Mouse (Mus musculus) G1E (cell line): ENCODE measurements around the gene Atg10. TPM values are rescaled to one million over a fixed set of nuclear protein-coding genes. Genes with fewer than 3 reads are reported as not detected.

ENCODE experiments used
- ATAC-seq: 2 replicates; pipeline ENCODE4 v1.8.0; 2016; ENCODE audit warnings: mild to moderate bottlenecking; ENCODE audit not compliant: insufficient number of reproducible peaks, poor library complexity, low FRiP score, severe bottlenecking; ENCODE audit errors: extremely low read depth
- DNase-seq: peaks from one replicate; pipeline ENCODE4 v3.0.0; 2012; ENCODE audit warnings: low spot score
- H3K27me3 ChIP-seq: 2 replicates; pipeline ENCODE4 v1.6.1; 2012; ENCODE audit warnings: mild to moderate bottlenecking, low read length, inconsistent platforms; ENCODE audit not compliant: insufficient read depth
- H3K36me3 ChIP-seq: replicated peaks from 2 replicates; pipeline ENCODE3; 2012; ENCODE audit warnings: mild to moderate bottlenecking, inconsistent platforms
- H3K4me1 ChIP-seq: 2 replicates; pipeline ENCODE4 v1.6.1; 2012; ENCODE audit warnings: low read depth, low read length, inconsistent platforms, mixed read lengths; ENCODE audit not compliant: insufficient read depth
- H3K4me3 ChIP-seq: 2 replicates; pipeline ENCODE4 v1.5.1; 2012; ENCODE audit warnings: low read depth, mild to moderate bottlenecking, inconsistent platforms, low read length, moderate library complexity, mixed read lengths
- H3K9me3 ChIP-seq: replicated peaks from 2 replicates; pipeline ENCODE4 v1.6.1; 2012; ENCODE audit warnings: inconsistent platforms
- CTCF ChIP-seq: IDR thresholded peaks from 2 replicates; pipeline ENCODE4 v1.5.1; 2012; ENCODE audit warnings: low read depth, low read length, inconsistent platforms, mixed read lengths
- GATA1 ChIP-seq: IDR thresholded peaks from 2 replicates; pipeline ENCODE4 v1.6.1; 2012; ENCODE audit warnings: borderline replicate concordance, low read length, inconsistent platforms, mixed read lengths
- GATA2 ChIP-seq: IDR thresholded peaks from 2 replicates; pipeline ENCODE4 v1.6.1; 2012; ENCODE audit warnings: low read depth, low read length, inconsistent platforms, borderline replicate concordance
- POLR2AphosphoS5 ChIP-seq: IDR thresholded peaks from 2 replicates; pipeline ENCODE4 v1.6.1; 2012; ENCODE audit warnings: low read depth, low read length, inconsistent platforms; ENCODE audit not compliant: insufficient replicate concordance
- TAL1 ChIP-seq: conservative IDR thresholded peaks from 2 replicates; pipeline ENCODE4 v1.6.1; 2012; ENCODE audit warnings: low read depth, low read length, inconsistent platforms, mixed read lengths
- polyA plus RNA-seq: library from polyadenylated mRNA; stranded (reverse); fragments of >175 nt; gene quantifications from 2 replicates; pipeline ENCODE4 v1.2.3, GENCODE M21; 2012
- total RNA-seq, 2 experiments: library from RNA; stranded (forward) in 1 of 2; stranded (reverse) in 1 of 2; fragments of 200-1000 nt in 1 of 2; fragments of >200 nt in 1 of 2; fragmentation: Nextera tagmentation in 1 of 2; gene quantifications; 2 replicates each; pipeline ENCODE4 v1.2.3; 2014 to 2017

The Atg10 gene
- total and polyA plus RNA-seq, 3 experiments, result 0.28 to 23.3 (median 10.1) TPM

GRCm38 (mm10) chr13:90992948-90993347, 230.8 kb downstream of the Atg10 start:
- no peaks in the 10 kb centered on the region for H3K36me3 ChIP-seq
- ATAC-seq, result no peak
- H3K9me3 ChIP-seq, result no peaks in the 10 kb centered on the region
- TF ChIP-seq GATA1 (no peak), GATA2 (no peak), CTCF (no peak), POLR2AphosphoS5 (no peak), TAL1 (no peak)
- peaks cover 6% of the 10 kb centered on the region for H3K4me1 ChIP-seq
- H3K4me3 ChIP-seq, result no peak overlapping the region
- DNase-seq, result no peak
- no peaks in the 10 kb centered on the region; the same call in 1 of the 2 replicates for H3K27me3 ChIP-seq

DNA sequence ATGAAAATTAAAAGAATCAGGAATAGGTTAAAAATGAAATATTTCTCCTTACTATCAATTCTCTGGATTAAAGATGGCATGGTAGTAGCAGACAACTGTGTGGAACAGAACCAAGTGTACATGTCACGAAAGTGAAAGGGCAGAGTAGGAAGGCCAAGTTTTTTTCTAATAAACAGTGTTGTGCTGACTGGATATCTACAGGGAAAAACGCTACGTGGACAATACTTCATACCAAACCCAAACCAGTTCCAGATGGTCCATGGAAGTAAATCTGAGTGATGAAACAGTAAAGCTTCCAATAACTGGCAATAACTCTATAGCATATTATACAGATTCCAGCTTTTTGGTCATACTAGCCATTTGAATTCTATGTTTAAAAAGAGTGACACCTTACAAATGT, 235.5 kb downstream of the Atg10 start:
- Histone ChIP-seq H3K4me3 (no peak overlapping the region), H3K36me3 (no peaks in the 10 kb centered on the region), H3K9me3 (no peaks in the 10 kb centered on the region), H3K27me3 (no peaks in the 10 kb centered on the region), H3K4me1 (no peaks in the 10 kb centered on the region)
- ATAC-seq (no peak), DNase-seq (no peak)
- no peak for TF ChIP-seq GATA2

- ATAC-seq (no peak), DNase-seq (no peak)
- Histone ChIP-seq H3K9me3 (no peaks in the 10 kb centered on the region), H3K27me3 (no peaks in the 10 kb centered on the region), H3K4me3 (no peak overlapping the region), H3K36me3 (no peaks in the 10 kb centered on the region), H3K4me1 (peaks cover 5% of the 10 kb centered on the region; the same call in 1 of the 2 replicates)
- TF ChIP-seq TAL1, result no peak
- TF ChIP-seq POLR2AphosphoS5, result no peak
- TF ChIP-seq GATA1, result no peak
- no peak for TF ChIP-seq GATA2
- no peak for TF ChIP-seq CTCF
These were observed 238.4 kb downstream of the Atg10 start for GRCm38 (mm10) chr13:90985417-90985816.

GRCm38 (mm10) chr13:90984073-90984472, 239.7 kb downstream of the Atg10 start:
- TF ChIP-seq TAL1 (no peak), GATA2 (no peak), CTCF (no peak), GATA1 (no peak), POLR2AphosphoS5 (no peak)
- Histone ChIP-seq H3K36me3 (no peaks in the 10 kb centered on the region), H3K27me3 (no peaks in the 10 kb centered on the region), H3K4me3 (no peak overlapping the region), H3K9me3 (no peaks in the 10 kb centered on the region), H3K4me1 (peaks cover 5% of the 10 kb centered on the region; the same call in 1 of the 2 replicates)
- DNase-seq (no peak), ATAC-seq (no peak)

- H3K4me1 ChIP-seq, result peaks cover 5% of the 10 kb centered on the region; the same call in 1 of the 2 replicates
- no peak overlapping the region for H3K4me3 ChIP-seq
- no peaks in the 10 kb centered on the region for H3K27me3 ChIP-seq
- H3K36me3 ChIP-seq, result no peaks in the 10 kb centered on the region
- no peaks in the 10 kb centered on the region for H3K9me3 ChIP-seq
- no peak for ATAC-seq
- TF ChIP-seq POLR2AphosphoS5, result no peak
- TF ChIP-seq GATA1, result no peak
- no peak for TF ChIP-seq GATA2
- no peak for TF ChIP-seq TAL1
- TF ChIP-seq CTCF, result no peak
- DNase-seq, result no peak
These were observed 242.0 kb downstream of the Atg10 start for GRCm38 (mm10) chr13:90981798-90982197.

- H3K4me3 ChIP-seq, result no peak overlapping the region
- no peaks in the 10 kb centered on the region for H3K9me3 ChIP-seq
- TF ChIP-seq CTCF (no peak), GATA1 (no peak), POLR2AphosphoS5 (no peak), TAL1 (no peak), GATA2 (no peak)
- no peaks in the 10 kb centered on the region for H3K36me3 ChIP-seq
- no peaks in the 10 kb centered on the region for H3K27me3 ChIP-seq
- DNase-seq (no peak), ATAC-seq (no peak)
- peaks cover 5% of the 10 kb centered on the region; the same call in 1 of the 2 replicates for H3K4me1 ChIP-seq
These were observed 242.7 kb downstream of the Atg10 start for GRCm38 (mm10) chr13:90980878-90981674.

- ATAC-seq (no peak), DNase-seq (no peak)
- Histone ChIP-seq H3K27me3 (no peaks in the 10 kb centered on the region), H3K9me3 (no peaks in the 10 kb centered on the region), H3K4me1 (peaks cover 5% of the 10 kb centered on the region; the same call in 1 of the 2 replicates), H3K36me3 (no peaks in the 10 kb centered on the region), H3K4me3 (no peak overlapping the region)
- TF ChIP-seq CTCF, result no peak
- no peak for TF ChIP-seq POLR2AphosphoS5
- TF ChIP-seq GATA2, result no peak
- TF ChIP-seq TAL1, result no peak
- no peak for TF ChIP-seq GATA1
These were observed 246.7 kb downstream of the Atg10 start for GRCm38 (mm10) chr13:90977057-90977456.
